Mouse (Mus musculus): ENCODE measurements around the gene Ccdc57.

The Ccdc57 gene

GRCm38 (mm10) chr11:120932564-120933398, at the start of gene Ccdc57:
Gene Ccdc57, minus strand, starts transcription at chr11:120932872.
- CTCF ChIA-PET = interaction anchor here in 3 of 4 experiments (0.5 to 1.8 kb wide), 8 partner anchors 18 to 157 kb away, joined by 3 to 6 read pairs (median 3); no protein-coding TSS in a partner anchor
- POLR2A ChIA-PET = interaction anchor here (0.7 to 2.3 kb wide), 29 partner anchors 10 to 353 kb away, joined by 3 to 20 read pairs (median 4); partner anchors contain the start of genes Csnk1d (in 2 of the 4), Slc16a3 (in 1 of the 4) and Tex19.1 (in 1 of the 4)

- CTCF ChIA-PET = interaction anchor here in 2 of 4 experiments (0.7 to 2.1 kb wide), 4 partner anchors 59 to 476 kb away, joined by 3 to 6 read pairs (median 3); no protein-coding TSS in a partner anchor
- POLR2A ChIA-PET = interaction anchor here in 2 of 4 experiments (0.6 to 8.2 kb wide), 17 partner anchors 8 to 944 kb away, joined by 3 to 85 read pairs (median 3); partner anchors contain the start of genes Csnk1d (in 2 of the 2), Dus1l (in 1 of the 2) and Pycr1 (in 1 of the 2)
Observed at GRCm38 (mm10) chr11:120982459-120982858, 49.8 kb upstream of the Ccdc57 start.

- CTCF ChIA-PET = interaction anchor here in 2 of 4 experiments (0.6 to 2.1 kb wide), 3 partner anchors 60 to 182 kb away, joined by 3 to 6 read pairs (median 3); no protein-coding TSS in a partner anchor
- POLR2A ChIA-PET = interaction anchor here in 2 of 4 experiments (0.6 to 8.2 kb wide), 9 partner anchors 9 to 267 kb away, joined by 3 to 85 read pairs (median 4); partner anchors contain the start of gene Csnk1d (in 1 of the 2)
Observed at GRCm38 (mm10) chr11:120981661-120982060, 49.0 kb upstream of the Ccdc57 start.

- ChIA-PET POLR2A (interaction anchor here (0.8 to 8.2 kb wide), 16 partner anchors 9 to 333 kb away, joined by 3 to 85 read pairs (median 4); partner anchors contain the start of gene Tex19.1 (in 1 of the 4)), CTCF (interaction anchor here in 2 of 4 experiments (0.7 to 0.9 kb wide), 4 partner anchors 17 to 597 kb away, joined by 3 to 5 read pairs (median 3); no protein-coding TSS in a partner anchor)
Observed at GRCm38 (mm10) chr11:120980427-120981035, 47.9 kb upstream of the Ccdc57 start.

GRCm38 (mm10) chr11:120979711-120980426, 47.2 kb upstream of the Ccdc57 start:
- ChIA-PET POLR2A (interaction anchor here (0.8 to 8.2 kb wide), 18 partner anchors 9 to 332 kb away, joined by 3 to 85 read pairs (median 4); partner anchors contain the start of genes Csnk1d (in 1 of the 4) and Tex19.1 (in 1 of the 4)), CTCF (interaction anchor here in 2 of 4 experiments (0.7 to 0.9 kb wide), 3 partner anchors 17 to 597 kb away, joined by 3 to 5 read pairs (median 3); no protein-coding TSS in a partner anchor)

GRCm38 (mm10) chr11:120973318-120973717, 40.6 kb upstream of the Ccdc57 start:
- ChIA-PET POLR2A (interaction anchor here in 2 of 4 experiments (1.2 to 2.6 kb wide), 3 partner anchors 9 to 17 kb away, joined by 3 to 10 read pairs (median 3); partner anchors contain the start of gene Csnk1d (in 1 of the 2)), CTCF (no interaction called here)

- CTCF ChIA-PET = no interaction called here
- POLR2A ChIA-PET = interaction anchor here in 3 of 4 experiments (0.5 to 4.0 kb wide), 14 partner anchors 8 to 85 kb away, joined by 3 to 34 read pairs (median 4); no protein-coding TSS in a partner anchor
Observed at GRCm38 (mm10) chr11:120971237-120971636, 38.6 kb upstream of the Ccdc57 start.

- ChIA-PET CTCF (no interaction called here), POLR2A (interaction anchor here in 2 of 4 experiments (0.5 to 4.0 kb wide), 8 partner anchors 9 to 317 kb away, joined by 3 to 34 read pairs (median 6); no protein-coding TSS in a partner anchor)
Observed at GRCm38 (mm10) chr11:120969742-120970141, 37.1 kb upstream of the Ccdc57 start.

- CTCF ChIA-PET = interaction anchor here in 1 of 4 experiments (1.0 to 3.1 kb wide), 2 partner anchors 11 to 15 kb away, joined by 3 to 9 read pairs; no protein-coding TSS in a partner anchor
Observed at GRCm38 (mm10) chr11:120965587-120965986, 32.9 kb upstream of the Ccdc57 start.

GRCm38 (mm10) chr11:120964195-120965157, 31.8 kb upstream of the Ccdc57 start:
- ChIA-PET POLR2A (interaction anchor here (0.5 to 9.6 kb wide), 36 partner anchors 7 to 392 kb away, joined by 3 to 85 read pairs (median 4); partner anchors contain the start of genes Csnk1d (in 2 of the 4), Slc16a3 (in 2 of the 4), Ccdc57 (in 1 of the 4) and P4hb (in 1 of the 4)), CTCF (interaction anchor here in 3 of 4 experiments (0.8 to 3.1 kb wide), 12 partner anchors 10 to 244 kb away, joined by 3 to 9 read pairs (median 3); no protein-coding TSS in a partner anchor)

More at GRCm38 (mm10) chr11:120965587-120965986, 32.9 kb upstream of the Ccdc57 start:
- POLR2A ChIA-PET = interaction anchor here in 3 of 4 experiments (0.8 to 9.6 kb wide), 17 partner anchors 8 to 391 kb away, joined by 3 to 85 read pairs (median 5); no protein-coding TSS in a partner anchor

GRCm38 (mm10) chr11:120962909-120963308, 30.2 kb upstream of the Ccdc57 start:
- CTCF ChIA-PET = interaction anchor here (0.6 to 3.1 kb wide), 8 partner anchors 8 to 243 kb away, joined by 3 to 9 read pairs (median 4); no protein-coding TSS in a partner anchor

GRCm38 (mm10) chr11:120962050-120962771, 29.5 kb upstream of the Ccdc57 start:
- ChIA-PET CTCF (no interaction called here), POLR2A (interaction anchor here in 3 of 4 experiments (0.6 to 9.6 kb wide), 22 partner anchors 7 to 254 kb away, joined by 3 to 85 read pairs (median 6); partner anchors contain the start of genes Slc16a3 (in 2 of the 3), Ccdc57 (in 1 of the 3) and Csnk1d (in 1 of the 3))

More at GRCm38 (mm10) chr11:120962909-120963308, 30.2 kb upstream of the Ccdc57 start:
- POLR2A ChIA-PET = interaction anchor here (0.6 to 9.6 kb wide), 32 partner anchors 7 to 255 kb away, joined by 3 to 85 read pairs (median 4); partner anchors contain the start of genes Slc16a3 (in 2 of the 4), Ccdc57 (in 1 of the 4), Csnk1d (in 1 of the 4) and Tex19.1 (in 1 of the 4)

GRCm38 (mm10) chr11:120961594-120961993, 28.9 kb upstream of the Ccdc57 start:
- CTCF ChIA-PET = interaction anchor here in 1 of 4 experiments (0.6 kb wide), 1 partner anchor 693 kb away, joined by 3 read pairs; no protein-coding TSS in a partner anchor
- POLR2A ChIA-PET = interaction anchor here in 3 of 4 experiments (0.6 to 9.6 kb wide), 17 partner anchors 8 to 158 kb away, joined by 3 to 85 read pairs (median 7); partner anchors contain the start of gene Slc16a3 (in 2 of the 3)

- CTCF ChIA-PET = interaction anchor here in 1 of 4 experiments (1.2 kb wide), 1 partner anchor 55 kb away, joined by 3 read pairs; no protein-coding TSS in a partner anchor
Observed at GRCm38 (mm10) chr11:120960248-120960647, 27.6 kb upstream of the Ccdc57 start.

More at GRCm38 (mm10) chr11:120960248-120960647, 27.6 kb upstream of the Ccdc57 start:
- POLR2A ChIA-PET = interaction anchor here in 3 of 4 experiments (0.6 to 9.6 kb wide), 18 partner anchors 8 to 218 kb away, joined by 3 to 85 read pairs (median 6); partner anchors contain the start of genes Slc16a3 (in 2 of the 3) and Tex19.1 (in 1 of the 3)

All from embryonic stem cell, embryonic (primary cell).